Mouse (Mus musculus) cerebellum, postnatal 25 days (tissue): ENCODE data around the gene Spats2.
"Not testable (repeated sequence)": the region's sequence is repeated elsewhere in the genome, so short reads cannot be mapped to it uniquely, and the experiment has no call there.

Experiments
- DNase-seq, 2 experiments: peaks; one replicate each; pipeline ENCODE4 v3.0.0; 2021; ENCODE audit warnings: mixed read lengths in 2 of 2

Spats2 gene

GRCm38 (mm10) chr15:99225081-99225810 is 99.5 kb downstream of the Spats2 start:
- DNase-seq: peak; percentile 38 to 61

GRCm38 (mm10) chr15:99226090-99226489 is 100.4 kb downstream of the Spats2 start:
- no peak for DNase-seq

GRCm38 (mm10) chr15:99231998-99232397 is 106.3 kb downstream of the Spats2 start:
- DNase-seq: no peak

GRCm38 (mm10) chr15:99233719-99234118 is 108.0 kb downstream of the Spats2 start:
- no peak for DNase-seq

- no peak for DNase-seq
Observed at GRCm38 (mm10) chr15:99234326-99235010, 108.8 kb downstream of the Spats2 start.

GRCm38 (mm10) chr15:99238006-99238405 is 112.3 kb downstream of the Spats2 start:
- no peak for DNase-seq

- DNase-seq: no peak
Observed at GRCm38 (mm10) chr15:99240129-99240528, 114.4 kb downstream of the Spats2 start.

- no peak for DNase-seq
Observed at GRCm38 (mm10) chr15:99241249-99241648, 115.5 kb downstream of the Spats2 start.

GRCm38 (mm10) chr15:99242045-99242444 is 116.3 kb downstream of the Spats2 start:
- no peak for DNase-seq

GRCm38 (mm10) chr15:99246736-99247135 is 121.0 kb downstream of the Spats2 start:
- peak; percentile 66 to 67 for DNase-seq

- peak; percentile 48 to 50 for DNase-seq
Observed at GRCm38 (mm10) chr15:99248972-99249371, 123.3 kb downstream of the Spats2 start.

- no peak for DNase-seq
Observed at GRCm38 (mm10) chr15:99249938-99250337, 124.2 kb downstream of the Spats2 start.

GRCm38 (mm10) chr15:99251111-99251510 is 125.4 kb downstream of the Spats2 start:
- DNase-seq: peak; percentile 41 to 43

GRCm38 (mm10) chr15:99251626-99252380 is 126.1 kb downstream of the Spats2 start, which contains the start of gene Mcrs1:
Gene Mcrs1, minus strand, starts transcription at chr15:99251961.
- DNase-seq: peak; percentile 97 to 99

- no peak for DNase-seq
Observed at GRCm38 (mm10) chr15:99252381-99253174, 126.9 kb downstream of the Spats2 start.

- not testable (repeated sequence) for DNase-seq
Observed at GRCm38 (mm10) chr15:99253175-99253479, 127.4 kb downstream of the Spats2 start.

- DNase-seq: no peak
Observed at GRCm38 (mm10) chr15:99253772-99254171, 128.1 kb downstream of the Spats2 start.

GRCm38 (mm10) chr15:99254477-99255005 is 128.8 kb downstream of the Spats2 start:
- DNase-seq: no peak

GRCm38 (mm10) chr15:99255241-99255749 is 129.6 kb downstream of the Spats2 start:
- DNase-seq: no peak

GRCm38 (mm10) chr15:99259167-99259729 is 133.5 kb downstream of the Spats2 start:
- DNase-seq: no peak

GRCm38 (mm10) chr15:99259730-99260252 is 134.1 kb downstream of the Spats2 start:
- peak in 1 of 2 experiments; percentile 57 for DNase-seq

GRCm38 (mm10) chr15:99262702-99263101 is 137.0 kb downstream of the Spats2 start:
- no peak for DNase-seq
